In the genomic region with DNA sequence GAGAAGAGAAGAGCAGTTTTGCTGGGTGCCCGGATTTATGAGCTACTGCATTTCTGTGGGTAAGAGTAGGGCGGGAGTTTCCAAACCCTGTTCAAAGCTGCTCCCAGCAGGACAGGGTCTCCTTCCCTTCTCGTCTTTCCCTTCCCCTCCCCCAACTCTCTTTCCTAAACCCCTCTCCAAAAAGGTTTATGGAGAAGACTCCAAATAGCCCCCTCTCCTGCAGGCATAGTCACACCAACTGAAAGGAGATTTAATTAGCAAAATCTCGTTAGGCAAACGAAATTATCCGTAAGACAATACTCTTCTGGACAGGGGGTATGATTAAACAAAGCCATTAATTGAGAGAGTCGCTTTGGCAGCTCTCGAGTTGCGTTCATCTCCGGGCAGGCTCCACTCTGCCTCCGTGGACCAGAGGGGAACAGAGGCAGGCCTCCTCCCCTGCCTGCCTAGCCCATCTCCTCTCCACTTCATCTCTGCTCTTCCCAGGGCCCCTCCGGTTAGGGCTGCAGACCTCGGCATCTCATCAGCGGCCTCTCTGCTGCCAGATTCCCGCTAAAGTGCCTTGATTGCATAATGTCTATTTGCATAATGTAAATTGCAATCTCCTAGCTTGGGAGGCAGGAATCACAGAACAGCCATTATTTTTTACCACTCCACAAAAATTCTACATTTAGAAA, we compare ENCODE assay signal across 8 mouse cellular contexts.
DNase-seq lines count a peak whose midpoint lies in the region; ATAC-seq lines count a peak whose summit lies in the region.
"Had no signal": no experiment of that assay in that cellular context is flagged by ENCODE, and none has a peak within 500 bp of the region (broad histone marks: within the 10 kb centered on the region; RNA-seq: fewer than 3 reads in every experiment).

No protein-coding gene starts in this region.

- peaks cover 23% of the 10 kb centered on the region for H3K4me1 ChIP-seq in neural tube, embryonic 11.5 days (ENCODE audit: control insufficient read depth, insufficient read depth, low read length)
- peaks cover 37% of the 10 kb centered on the region for H3K4me1 ChIP-seq in forebrain, embryonic 13.5 days
- H3K4me1 ChIP-seq in limb, embryonic 11.5 days (ENCODE audit: control insufficient read depth, insufficient read depth, low read length), result peaks cover 13% of the 10 kb centered on the region

- H3K9ac ChIP-seq in neural tube, embryonic 11.5 days (ENCODE audit: low read length), result no peak overlapping the region
- peak overlapping the region; percentile 54; the same call in 1 of the 2 replicates for H3K9ac ChIP-seq in forebrain, embryonic 13.5 days
- H3K9ac ChIP-seq in limb, embryonic 11.5 days (ENCODE audit: low read length), result no peak overlapping the region

- peak; percentile 56; the same call in 1 of the 2 replicates for ATAC-seq in neural tube, embryonic 11.5 days (ENCODE audit: insufficient read depth, low FRiP score, low TSS enrichment)
- ATAC-seq in forebrain, embryonic 13.5 days, result peak; percentile 92
- ATAC-seq in limb, embryonic 11.5 days (ENCODE audit: insufficient number of reproducible peaks, low FRiP score, low TSS enrichment, low read depth), result no peak
- ATAC-seq: Patski had no signal

- H3K4me3 ChIP-seq in neural tube, embryonic 11.5 days (ENCODE audit: low read depth, low read length), result no peak overlapping the region
- 0 out of 2 replicates have a peak overlapping the region, but pooled peaks have one; percentile 13 for H3K4me3 ChIP-seq in forebrain, embryonic 13.5 days
- H3K4me3 ChIP-seq in limb, embryonic 11.5 days (ENCODE audit: low read depth, low read length), result no peak overlapping the region

- intact Hi-C loops in heart, postnatal 25 days (cut with DNase I), result no loop called here

- no peak for DNase-seq in neural tube, embryonic 11.5 days (ENCODE audit: low spot score)
- DNase-seq in neural tube, embryonic 10.5 days (ENCODE audit: extremely low spot score, low spot score), result no peak
- DNase-seq in limb, embryonic 11.5 days (ENCODE audit: low spot score), result no peak
- peak; percentile 68 for DNase-seq in telencephalon, adult 2 months (ENCODE audit: low read depth, low spot score)
- DNase-seq in ovary, postnatal 10 days (ENCODE audit: low spot score), result no peak
- DNase-seq in heart, postnatal 25 days (ENCODE audit: low spot score), result no peak

- no peaks in the 10 kb centered on the region for H3K9me3 ChIP-seq in neural tube, embryonic 11.5 days (ENCODE audit: control insufficient read depth, low read length)
- no peaks in the 10 kb centered on the region for H3K9me3 ChIP-seq in forebrain, embryonic 13.5 days (replicated peaks)
- H3K9me3 ChIP-seq in limb, embryonic 11.5 days (ENCODE audit: control insufficient read depth, low read length), result no peaks in the 10 kb centered on the region

- WGBS in neural tube, embryonic 11.5 days, result 4% methylated on average over 15 of the region's 15 CpGs
- under 1% methylated on average over 15 of the region's 15 CpGs for WGBS in forebrain, embryonic 13.5 days
- 2% methylated on average over 15 of the region's 15 CpGs for WGBS in limb, embryonic 11.5 days

- peak overlapping the region; percentile 7; the same call in 1 of the 2 replicates for H3K4me2 ChIP-seq in neural tube, embryonic 11.5 days (ENCODE audit: low read depth)
- H3K4me2 ChIP-seq in forebrain, embryonic 13.5 days, result peak overlapping the region; percentile 46
- H3K4me2 ChIP-seq in limb, embryonic 11.5 days (ENCODE audit: low read depth, severe bottlenecking), result peak overlapping the region; percentile 24; the same call in 1 of the 2 replicates

- no peaks in the 10 kb centered on the region for H3K36me3 ChIP-seq in neural tube, embryonic 11.5 days (ENCODE audit: control insufficient read depth, insufficient read depth, low read length)
- no peaks in the 10 kb centered on the region for H3K36me3 ChIP-seq in forebrain, embryonic 13.5 days (ENCODE audit: poor library complexity, severe bottlenecking)
- no peaks in the 10 kb centered on the region for H3K36me3 ChIP-seq in limb, embryonic 11.5 days (ENCODE audit: control insufficient read depth, insufficient read depth, low read length)

- H3K27me3 ChIP-seq in neural tube, embryonic 11.5 days (ENCODE audit: control insufficient read depth, insufficient read depth, low read length), result no peaks in the 10 kb centered on the region
- H3K27me3 ChIP-seq in forebrain, embryonic 13.5 days, result 0 out of 2 replicates have a peak, but pooled peaks cover 5% of the 10 kb centered on the region
- H3K27me3 ChIP-seq in limb, embryonic 11.5 days (ENCODE audit: control insufficient read depth, insufficient read depth, low read length), result peaks cover 3% of the 10 kb centered on the region; the same call in 1 of the 2 replicates

- peak overlapping the region; percentile 56; the same call in 1 of the 2 replicates for H3K27ac ChIP-seq in neural tube, embryonic 11.5 days (ENCODE audit: low read depth, low read length)
- H3K27ac ChIP-seq in forebrain, embryonic 13.5 days, result peak overlapping the region; percentile 86
- no peak overlapping the region for H3K27ac ChIP-seq in limb, embryonic 11.5 days (replicated peaks; ENCODE audit: low read depth, low read length)
